23 mouse cellular contexts compared by ENCODE assay signal in the genomic region with DNA sequence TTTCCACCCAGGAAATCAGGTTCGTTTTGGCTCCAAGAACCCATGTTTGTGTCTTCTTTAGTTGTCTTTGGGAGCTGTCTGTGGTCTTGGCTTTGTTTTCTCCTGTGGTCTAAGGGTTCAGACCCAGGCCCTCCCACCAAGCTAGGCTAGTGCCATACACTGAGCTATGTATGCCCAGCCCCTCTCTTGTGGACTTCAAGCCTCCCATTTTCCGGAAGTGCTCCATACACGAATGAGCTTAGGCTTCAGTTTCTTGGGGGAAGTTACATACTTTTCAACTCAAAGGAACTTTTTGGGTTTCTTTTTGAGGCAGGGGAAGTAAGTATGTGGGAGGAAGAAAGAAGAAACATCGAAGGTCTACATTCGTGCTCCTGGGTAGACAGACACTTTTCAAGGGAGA.
"Had no signal": no experiment of that assay in that cellular context is flagged by ENCODE, and none has a peak within 500 bp of the region (broad histone marks: within the 10 kb centered on the region; RNA-seq: fewer than 3 reads in every experiment).

No protein-coding gene starts in this region.

- H3K36me3 ChIP-seq: heart, embryonic 10.5 days; heart, embryonic 12.5 days; hindbrain, embryonic 10.5 days; hindbrain, embryonic 12.5 days; intestine, embryonic 15.5 days; limb, embryonic 10.5 days; limb, embryonic 12.5 days; liver, embryonic 13.5 days had no signal

- H3K4me2 ChIP-seq: heart, embryonic 12.5 days; hindbrain, embryonic 12.5 days; hindbrain, embryonic 14.5 days; intestine, embryonic 15.5 days; limb, embryonic 12.5 days; liver, embryonic 13.5 days had no signal

- DNase-seq: forebrain, postnatal 0 days; gastrocnemius, postnatal 14 days; gastrocnemius, postnatal 36 days; heart, adult 18-20 months; heart, postnatal 10 days; heart, postnatal 4 days; kidney, adult 18-20 months; kidney, postnatal 14 days; kidney, postnatal 36 days; liver; liver, embryonic 13.5 days had no signal

- H3K27me3 ChIP-seq: heart, embryonic 12.5 days; hindbrain, embryonic 12.5 days; intestine, embryonic 15.5 days; limb, embryonic 12.5 days; liver, embryonic 13.5 days had no signal

- H3K27ac ChIP-seq: heart, embryonic 10.5 days; hindbrain, embryonic 10.5 days; hindbrain, embryonic 12.5 days; hindbrain, embryonic 14.5 days; intestine, embryonic 15.5 days; kidney, postnatal 0 days; limb, embryonic 10.5 days; limb, embryonic 12.5 days; liver, embryonic 13.5 days had no signal

- H3K4me3 ChIP-seq: heart, embryonic 10.5 days; heart, embryonic 12.5 days; hindbrain, embryonic 10.5 days; hindbrain, embryonic 12.5 days; intestine, embryonic 15.5 days; limb, embryonic 10.5 days; limb, embryonic 12.5 days; liver, embryonic 13.5 days had no signal

- H3K4me1 ChIP-seq: heart, embryonic 10.5 days; heart, embryonic 12.5 days; hindbrain, embryonic 10.5 days; hindbrain, embryonic 12.5 days; intestine, embryonic 15.5 days; liver, embryonic 13.5 days had no signal

- H3K9ac ChIP-seq: forebrain, postnatal 0 days; heart, embryonic 12.5 days; hindbrain, embryonic 12.5 days; hindbrain, embryonic 14.5 days; intestine, embryonic 15.5 days; limb, embryonic 12.5 days; liver, embryonic 13.5 days had no signal

- ATAC-seq: forebrain, postnatal 0 days; hindbrain, embryonic 16.5 days; inflammation-experienced regulatory T-cells, adult 6 months; intestine, embryonic 15.5 days; intestine, postnatal 0 days had no signal

- H3K9me3 ChIP-seq: heart, embryonic 10.5 days; heart, embryonic 12.5 days; hindbrain, embryonic 10.5 days; hindbrain, embryonic 12.5 days; intestine, embryonic 15.5 days; limb, embryonic 10.5 days; limb, embryonic 12.5 days; liver, embryonic 13.5 days had no signal
